Mouse (Mus musculus) spleen, adult 18-20 months (tissue): ENCODE results near the gene Tcf20.

ENCODE experiments used
- DNase-seq, 2 experiments: peaks; one replicate each; pipeline ENCODE4 v3.0.0; 2022; ENCODE audit warnings: mixed read lengths in 2 of 2

Gene Tcf20

GRCm38 (mm10) chr15:82922052-82922451 lies 65.6 kb downstream of the Tcf20 start:
- DNase-seq = peak; percentile 27 to 58

GRCm38 (mm10) chr15:82921559-82921958 lies 66.1 kb downstream of the Tcf20 start:
- no peak for DNase-seq

GRCm38 (mm10) chr15:82920895-82921515 lies 66.7 kb downstream of the Tcf20 start:
- peak in 1 of 2 experiments; percentile 35 for DNase-seq

GRCm38 (mm10) chr15:82917965-82918364 lies 69.7 kb downstream of the Tcf20 start:
- DNase-seq = no peak

GRCm38 (mm10) chr15:82917207-82917844 lies 70.3 kb downstream of the Tcf20 start:
- DNase-seq = no peak

GRCm38 (mm10) chr15:82914455-82914854 lies 73.2 kb downstream of the Tcf20 start:
- no peak for DNase-seq

GRCm38 (mm10) chr15:82911965-82912337 lies 75.7 kb downstream of the Tcf20 start:
- DNase-seq = no peak

- DNase-seq = peak in 1 of 2 experiments; percentile 2
Measured at GRCm38 (mm10) chr15:82911001-82911964, 76.4 kb downstream of the Tcf20 start.

- DNase-seq = no peak
Measured at GRCm38 (mm10) chr15:82910596-82910995, 77.1 kb downstream of the Tcf20 start.

GRCm38 (mm10) chr15:82909791-82910190 lies 77.9 kb downstream of the Tcf20 start:
- DNase-seq = no peak

- no peak for DNase-seq
Measured at GRCm38 (mm10) chr15:82908521-82908920, 79.2 kb downstream of the Tcf20 start.

- no peak for DNase-seq
Measured at GRCm38 (mm10) chr15:82907306-82907705, 80.4 kb downstream of the Tcf20 start.

- DNase-seq = no peak
Measured at GRCm38 (mm10) chr15:82906574-82907061, 81.1 kb downstream of the Tcf20 start.

GRCm38 (mm10) chr15:82905431-82906395 lies 82.0 kb downstream of the Tcf20 start:
- no peak for DNase-seq

GRCm38 (mm10) chr15:82904526-82904925 lies 83.1 kb downstream of the Tcf20 start:
- DNase-seq = no peak

GRCm38 (mm10) chr15:82902521-82902920 lies 85.2 kb downstream of the Tcf20 start:
- no peak for DNase-seq

- DNase-seq = no peak
Measured at GRCm38 (mm10) chr15:82901306-82901705, 86.4 kb downstream of the Tcf20 start.

- DNase-seq = no peak
Measured at GRCm38 (mm10) chr15:82900331-82900730, 87.3 kb downstream of the Tcf20 start.

GRCm38 (mm10) chr15:82899676-82900301 lies 87.9 kb downstream of the Tcf20 start:
- peak; percentile 76 to 81 for DNase-seq

- DNase-seq = peak; percentile 71 to 77
Measured at GRCm38 (mm10) chr15:82898740-82899675, 88.7 kb downstream of the Tcf20 start.
